Mouse (Mus musculus) thymus, adult 2 months (tissue): Measurements from ENCODE around the gene Bckdk.

Experiments
- CTCF ChIP-seq: fragments of 200-500 bp; IDR thresholded peaks from 2 replicates; pipeline ENCODE4 v1.5.1; 2012; ENCODE audit warnings: mild to moderate bottlenecking, control low read depth, low read length, moderate library complexity, borderline replicate concordance; ENCODE audit not compliant: control insufficient read depth, poor library complexity, insufficient read depth; ENCODE audit errors: extremely low read depth
- POLR2A ChIP-seq: fragments of 200-500 bp; IDR thresholded peaks from 2 replicates; pipeline ENCODE4 v1.6.1; 2012; ENCODE audit warnings: mild to moderate bottlenecking, low read length, control low read depth, moderate library complexity; ENCODE audit not compliant: control insufficient read depth, poor library complexity, insufficient read depth; ENCODE audit errors: extremely low read depth

DNA sequence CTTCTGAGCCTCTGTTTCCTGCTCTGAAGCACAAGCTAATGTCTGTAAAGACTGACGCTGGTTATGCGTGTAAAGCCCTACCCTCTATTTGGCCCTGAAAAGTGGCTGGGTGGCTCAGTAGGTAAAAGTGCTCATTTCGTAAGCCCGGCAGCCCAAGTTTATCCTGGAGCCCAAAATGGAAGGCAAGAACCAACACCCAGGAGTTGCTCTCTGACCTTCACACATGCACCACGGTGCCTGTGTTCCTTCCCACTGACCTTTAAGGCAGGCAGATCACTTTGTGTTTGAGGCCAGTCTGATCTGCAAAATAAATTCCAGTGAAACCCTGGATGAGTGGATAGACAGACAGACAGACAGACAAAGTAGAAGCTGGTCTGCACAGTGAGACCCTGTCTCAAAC is 19.8 kb downstream of the Bckdk start:
- TF ChIP-seq CTCF (no peak), POLR2A (no peak)
